Mouse (Mus musculus) midbrain, embryonic 13.5 days (tissue): Measurements from ENCODE around the gene 2300002M23Rik. TPM values are rescaled to one million over a fixed set of nuclear protein-coding genes. Genes with fewer than 3 reads are reported as not detected.
A peak's percentile ranks its signal among the peaks of the same experiment; 100 is the strongest.

Experiments used
- ATAC-seq: fragments of 200-750 bp; cut with Nextera tagmentation; 2 replicates; pipeline ENCODE4 v1.8.0; 2017; ENCODE audit warnings: mild to moderate bottlenecking, moderate TSS enrichment, moderate library complexity
- H3K27ac ChIP-seq: fragments of 300-500 bp; sonication (generic); 2 replicates; pipeline ENCODE4 v1.5.1; 2015; ENCODE audit warnings: inconsistent platforms, mild to moderate bottlenecking, moderate library complexity
- H3K27me3 ChIP-seq: fragments of 300-500 bp; sonication (generic); 2 replicates; pipeline ENCODE4 v1.6.1; 2015; ENCODE audit warnings: mild to moderate bottlenecking, inconsistent platforms
- H3K36me3 ChIP-seq: fragments of 300-500 bp; sonication (generic); 2 replicates; pipeline ENCODE4 v1.6.1; 2015; ENCODE audit warnings: mild to moderate bottlenecking, inconsistent platforms
- H3K4me1 ChIP-seq: fragments of 300-500 bp; sonication (generic); replicated peaks from 2 replicates; pipeline ENCODE4 v1.6.1; 2015; ENCODE audit warnings: inconsistent platforms
- H3K4me2 ChIP-seq: fragments of 300-500 bp; sonication (generic); replicated peaks from 2 replicates; pipeline ENCODE4 v1.6.1; 2015; ENCODE audit warnings: moderate library complexity, mild to moderate bottlenecking, inconsistent platforms
- H3K4me3 ChIP-seq: fragments of 300-500 bp; sonication (generic); replicated peaks from 2 replicates; pipeline ENCODE4 v1.5.1; 2015; ENCODE audit warnings: mild to moderate bottlenecking, inconsistent platforms
- H3K9ac ChIP-seq: fragments of 300-500 bp; sonication (generic); replicated peaks from 2 replicates; pipeline ENCODE4 v1.6.1; 2015; ENCODE audit warnings: mild to moderate bottlenecking, inconsistent platforms
- H3K9me3 ChIP-seq: fragments of 300-500 bp; sonication (generic); 2 replicates; pipeline ENCODE4 v1.6.1; 2016; ENCODE audit warnings: mild to moderate bottlenecking, inconsistent platforms
- WGBS: fragments of 180-500 bp; shearing (Covaris S2); methylation state at CpG from one replicate; pipeline ENCODE4 v1.1.7; 2015; 5-methylcytosine and 5-hydroxymethylcytosine counted together
- polyA plus RNA-seq: library from polyadenylated mRNA; unstranded; fragments of >200 nt; fragmentation: Nextera tagmentation; extraction: Ambion mirVana; gene quantifications from 2 replicates; pipeline ENCODE4 v1.2.1, GENCODE M21; 2015

Gene 2300002M23Rik
- polyA plus RNA-seq, 1 experiment from 2014 or later: not detected

DNA sequence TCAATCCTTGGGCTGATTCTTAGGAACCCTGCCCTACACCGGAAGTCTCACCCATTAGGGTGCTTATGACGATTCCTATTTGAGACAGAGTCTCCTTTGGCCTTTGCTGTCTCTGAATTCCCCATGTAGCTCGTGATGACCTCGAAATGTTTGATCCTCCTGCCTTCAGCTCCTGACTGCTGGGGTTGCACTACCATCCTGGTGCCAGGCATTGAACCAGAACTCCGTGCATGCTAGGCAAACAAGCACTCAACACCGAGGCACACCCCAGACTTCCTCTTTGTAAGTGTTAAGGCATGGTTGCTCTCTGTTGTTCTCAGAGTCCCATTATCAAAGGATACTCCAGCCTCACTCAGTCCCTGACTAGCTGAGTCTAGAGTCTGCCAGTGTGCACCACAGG lies 23.2 kb upstream of the 2300002M23Rik start:
- peak overlapping the region; percentile 29; the same call in 1 of the 2 replicates for H3K9ac ChIP-seq
- H3K36me3 ChIP-seq: no peaks in the 10 kb centered on the region
- peak overlapping the region; percentile 56; the same call in 1 of the 2 replicates for H3K27ac ChIP-seq
- H3K27me3 ChIP-seq: no peaks in the 10 kb centered on the region
- no peak overlapping the region for H3K4me2 ChIP-seq
- peaks cover 19% of the 10 kb centered on the region for H3K4me1 ChIP-seq
- no peaks in the 10 kb centered on the region for H3K9me3 ChIP-seq
- 70% methylated on average over 6 of the region's 6 CpGs for WGBS
- no peak for ATAC-seq
- no peak overlapping the region for H3K4me3 ChIP-seq

DNA sequence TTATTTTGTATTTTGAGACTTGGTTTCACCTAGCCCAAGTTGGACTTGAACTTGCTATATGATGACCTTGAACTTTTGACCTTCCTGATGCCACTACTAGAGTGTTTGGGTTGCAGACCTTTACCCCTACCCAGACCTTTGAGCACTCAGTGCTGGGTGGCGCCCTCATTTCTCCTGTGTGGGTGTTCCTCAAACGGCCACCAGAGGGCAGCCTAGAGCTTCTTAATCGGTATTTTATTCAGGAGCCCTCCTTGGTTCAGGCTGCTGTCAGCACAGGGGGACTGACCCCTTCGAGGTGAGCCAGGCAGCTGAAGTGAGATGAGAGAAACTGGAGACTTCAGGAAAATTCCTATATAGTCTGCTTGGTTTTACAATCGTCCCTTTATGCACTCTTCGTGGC lies 22.6 kb upstream of the 2300002M23Rik start:
- H3K4me1 ChIP-seq: peaks cover 19% of the 10 kb centered on the region
- H3K9me3 ChIP-seq: no peaks in the 10 kb centered on the region
- H3K27ac ChIP-seq: no peak overlapping the region
- H3K4me2 ChIP-seq: no peak overlapping the region
- ATAC-seq: peak; percentile 8; the same call in 1 of the 2 replicates
- no peak overlapping the region for H3K4me3 ChIP-seq
- H3K36me3 ChIP-seq: no peaks in the 10 kb centered on the region
- no peaks in the 10 kb centered on the region for H3K27me3 ChIP-seq
- WGBS: 31% methylated on average over 6 of the region's 6 CpGs
- H3K9ac ChIP-seq: no peak overlapping the region

GRCm38 (mm10) chr17:35547465-35547864 lies 19.8 kb upstream of the 2300002M23Rik start:
- H3K9me3 ChIP-seq: no peaks in the 10 kb centered on the region
- no peak overlapping the region for H3K4me3 ChIP-seq
- H3K9ac ChIP-seq: no peak overlapping the region
- WGBS: 53% methylated on average over 2 of the region's 2 CpGs
- no peaks in the 10 kb centered on the region for H3K27me3 ChIP-seq
- no peaks in the 10 kb centered on the region for H3K36me3 ChIP-seq
- no peak overlapping the region for H3K4me2 ChIP-seq
- peaks cover 19% of the 10 kb centered on the region for H3K4me1 ChIP-seq
- no peak overlapping the region for H3K27ac ChIP-seq
- no peak for ATAC-seq

DNA sequence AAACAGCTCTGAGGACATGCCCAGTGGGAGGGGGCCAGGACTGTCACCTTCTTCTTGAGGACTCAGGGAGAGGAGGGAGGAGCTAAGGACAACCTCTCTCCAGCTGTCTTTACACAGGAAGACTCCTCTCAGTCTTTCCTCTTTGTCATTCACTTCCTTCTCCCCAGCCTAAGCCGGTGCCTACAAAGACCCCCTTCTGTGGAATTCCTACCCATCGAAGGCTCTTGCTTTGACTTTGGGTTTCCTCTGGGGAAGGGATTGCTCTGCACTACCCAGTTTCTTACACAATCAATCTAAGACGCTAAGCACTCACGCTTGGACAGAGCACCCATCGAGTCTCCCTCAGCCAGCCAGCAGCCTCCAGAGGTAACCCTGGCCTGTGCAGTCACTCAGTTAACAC lies 18.6 kb upstream of the 2300002M23Rik start:
- no peak overlapping the region for H3K4me2 ChIP-seq
- H3K9me3 ChIP-seq: no peaks in the 10 kb centered on the region
- no peak overlapping the region for H3K4me3 ChIP-seq
- H3K27ac ChIP-seq: no peak overlapping the region
- no peak for ATAC-seq
- 13% methylated on average over 5 of the region's 5 CpGs for WGBS
- peaks cover 9% of the 10 kb centered on the region for H3K4me1 ChIP-seq
- H3K9ac ChIP-seq: no peak overlapping the region
- H3K27me3 ChIP-seq: no peaks in the 10 kb centered on the region
- no peaks in the 10 kb centered on the region for H3K36me3 ChIP-seq

DNA sequence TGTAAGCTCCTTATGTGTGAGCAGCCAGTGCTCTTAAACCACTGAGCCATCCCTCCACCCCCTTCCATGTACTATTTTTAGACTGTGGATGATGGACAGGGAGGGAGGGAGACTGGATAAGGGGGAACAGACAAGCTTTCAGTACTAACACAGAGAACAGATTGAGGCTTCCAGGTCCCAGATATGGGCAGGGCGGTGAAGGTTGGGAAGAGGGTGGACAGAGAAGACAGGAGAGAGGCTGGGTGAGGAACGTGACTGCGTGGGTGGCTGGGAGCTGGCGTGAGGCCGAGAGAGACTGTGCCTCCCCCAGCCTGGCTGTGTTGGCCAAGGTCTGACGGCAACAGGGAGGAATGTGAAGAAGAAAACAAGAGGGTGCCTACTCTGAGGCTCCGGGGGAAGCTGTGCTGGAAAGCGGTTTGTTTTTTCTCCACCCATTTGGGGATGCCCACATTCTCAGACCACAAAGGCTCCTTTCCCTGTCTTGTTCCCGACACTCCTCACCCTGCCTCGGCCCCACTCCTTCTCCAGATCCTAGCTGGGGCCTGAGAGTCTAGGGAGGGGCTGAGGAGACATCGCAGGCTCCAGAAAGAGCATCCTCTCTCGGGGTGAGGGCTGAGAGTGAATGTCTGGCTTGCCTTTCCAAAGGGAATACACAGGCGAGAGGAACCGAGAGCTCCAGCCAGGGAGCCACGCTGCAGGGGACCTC lies 17.7 kb upstream of the 2300002M23Rik start:
- H3K4me3 ChIP-seq: no peak overlapping the region
- no peak overlapping the region for H3K4me2 ChIP-seq
- no peaks in the 10 kb centered on the region for H3K27me3 ChIP-seq
- H3K27ac ChIP-seq: no peak overlapping the region
- no peaks in the 10 kb centered on the region for H3K36me3 ChIP-seq
- no peak for ATAC-seq
- 0 out of 2 replicates have a peak, but pooled peaks cover 5% of the 10 kb centered on the region for H3K4me1 ChIP-seq
- H3K9me3 ChIP-seq: no peaks in the 10 kb centered on the region
- no peak overlapping the region for H3K9ac ChIP-seq
- 50% methylated on average over 15 of the region's 15 CpGs for WGBS

- H3K4me2 ChIP-seq: no peak overlapping the region
- H3K36me3 ChIP-seq: no peaks in the 10 kb centered on the region
- no peak overlapping the region for H3K27ac ChIP-seq
- H3K27me3 ChIP-seq: no peaks in the 10 kb centered on the region
- no peak for ATAC-seq
- 0 out of 2 replicates have a peak, but pooled peaks cover 5% of the 10 kb centered on the region for H3K4me1 ChIP-seq
- WGBS: 95% methylated on average over 4 of the region's 4 CpGs
- H3K4me3 ChIP-seq: no peak overlapping the region
- no peak overlapping the region for H3K9ac ChIP-seq
- H3K9me3 ChIP-seq: no peaks in the 10 kb centered on the region
Measured at GRCm38 (mm10) chr17:35550143-35550494, 17.1 kb upstream of the 2300002M23Rik start.

DNA sequence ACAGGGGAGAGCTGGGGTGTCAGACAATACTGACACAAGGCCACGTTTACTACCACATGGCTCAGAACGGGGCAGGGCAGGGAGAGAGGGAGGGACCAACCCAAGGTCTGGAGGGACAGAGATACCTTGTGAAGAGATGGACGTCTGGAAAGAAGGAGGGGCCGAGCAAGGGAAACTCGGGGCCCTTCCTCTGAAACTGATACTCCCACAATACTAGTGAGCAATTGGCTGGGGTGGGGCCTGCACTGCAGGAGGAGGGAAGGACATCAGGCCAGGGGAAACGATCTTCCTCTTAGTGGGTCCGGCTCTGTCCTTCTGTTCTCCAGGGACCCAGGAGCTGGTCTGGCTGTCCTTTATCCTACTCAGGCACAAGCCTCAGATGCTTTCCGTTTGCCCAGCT lies 16.4 kb upstream of the 2300002M23Rik start:
- Histone ChIP-seq H3K9me3 (no peaks in the 10 kb centered on the region), H3K27ac (no peak overlapping the region), H3K36me3 (no peaks in the 10 kb centered on the region), H3K27me3 (no peaks in the 10 kb centered on the region), H3K9ac (no peak overlapping the region), H3K4me2 (no peak overlapping the region), H3K4me3 (no peak overlapping the region), H3K4me1 (0 out of 2 replicates have a peak, but pooled peaks cover 5% of the 10 kb centered on the region)
- no peak for ATAC-seq
- 54% methylated on average over 8 of the region's 8 CpGs for WGBS

DNA sequence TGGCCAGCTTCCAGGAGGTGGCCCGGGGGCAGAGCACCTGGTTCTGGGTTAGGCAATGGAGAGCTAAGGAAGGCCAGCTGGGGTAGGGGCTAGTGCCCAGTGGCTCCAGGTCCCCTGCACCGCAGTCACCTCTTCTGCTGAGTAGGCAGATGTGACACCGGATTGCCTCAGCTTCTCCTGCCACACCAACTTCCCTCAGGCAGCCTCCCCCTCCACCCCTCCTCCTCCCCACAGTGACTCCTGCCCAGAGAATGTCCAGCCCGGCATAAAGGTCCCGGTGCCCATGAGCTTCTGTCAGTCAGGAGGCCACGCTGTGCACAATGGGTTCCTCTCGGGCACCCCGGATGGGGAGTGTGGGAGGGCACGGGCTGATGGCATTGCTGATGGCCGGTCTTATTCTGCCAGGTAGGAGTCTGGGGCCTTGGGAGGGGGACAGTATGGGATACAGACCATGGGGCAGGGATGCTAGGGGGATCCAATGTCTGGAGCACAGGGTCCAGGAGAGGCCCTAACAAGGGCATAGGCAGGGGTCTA lies 15.3 kb upstream of the 2300002M23Rik start, which contains the start of gene Cdsn:
Gene Cdsn (plus strand): TSS at position 248 of the 534 bp plus-strand sequence.
- Histone ChIP-seq H3K27me3 (no peaks in the 10 kb centered on the region), H3K4me3 (no peak within 1 kb of the TSS), H3K9me3 (no peaks in the 10 kb centered on the region), H3K4me2 (no peak within 1 kb of the TSS), H3K36me3 (no peaks in the 10 kb centered on the region), H3K9ac (no peak within 1 kb of the TSS), H3K4me1 (no peaks in the 10 kb centered on the region), H3K27ac (no peak within 1 kb of the TSS)
- 77% methylated on average over 10 of the region's 10 CpGs for WGBS
- ATAC-seq: no peak

GRCm38 (mm10) chr17:35554321-35554720 lies 12.9 kb upstream of the 2300002M23Rik start:
- Histone ChIP-seq H3K9ac (no peak overlapping the region), H3K27me3 (no peaks in the 10 kb centered on the region), H3K4me2 (no peak overlapping the region), H3K36me3 (no peaks in the 10 kb centered on the region), H3K9me3 (no peaks in the 10 kb centered on the region), H3K4me3 (no peak overlapping the region), H3K27ac (no peak overlapping the region), H3K4me1 (no peaks in the 10 kb centered on the region)
- WGBS: 83% methylated on average over 5 of the region's 5 CpGs
- no peak for ATAC-seq

- WGBS: 95% methylated on average over 18 of the region's 18 CpGs
- Histone ChIP-seq H3K9ac (no peak overlapping the region), H3K27ac (no peak overlapping the region), H3K4me2 (no peak overlapping the region), H3K9me3 (no peaks in the 10 kb centered on the region), H3K4me3 (no peak overlapping the region), H3K36me3 (no peaks in the 10 kb centered on the region), H3K27me3 (no peaks in the 10 kb centered on the region), H3K4me1 (no peaks in the 10 kb centered on the region)
- ATAC-seq: no peak
Measured at GRCm38 (mm10) chr17:35554761-35555397, 12.4 kb upstream of the 2300002M23Rik start.

DNA sequence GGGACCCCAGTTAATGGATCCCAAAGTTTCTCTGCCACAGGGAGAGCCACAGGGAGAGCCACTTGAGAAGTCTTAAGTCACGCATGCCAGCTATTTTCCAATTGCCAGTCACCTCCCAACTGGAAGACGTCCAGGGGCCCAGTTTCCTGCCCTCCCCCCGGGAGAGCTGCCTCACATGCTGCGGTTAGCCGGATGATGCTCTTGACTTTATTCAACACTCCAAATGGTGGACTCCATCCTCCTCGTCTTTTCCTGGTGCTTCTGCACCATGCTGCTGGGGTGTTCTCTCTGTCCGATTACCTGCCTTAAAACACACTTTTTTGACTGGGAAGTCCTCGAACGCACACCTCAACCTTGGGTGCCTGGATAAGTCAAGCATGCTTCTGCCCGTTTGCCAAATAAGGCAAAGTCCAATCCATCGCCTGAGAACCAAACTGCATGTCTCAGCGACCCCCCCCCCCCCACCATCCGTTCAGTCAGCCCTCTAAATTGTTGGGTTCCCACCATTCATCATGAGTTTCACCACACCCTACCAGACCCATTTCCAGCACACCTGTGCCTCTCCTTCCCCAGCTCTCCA lies 11.0 kb upstream of the 2300002M23Rik start:
- ATAC-seq: no peak
- no peaks in the 10 kb centered on the region for H3K9me3 ChIP-seq
- no peak overlapping the region for H3K4me3 ChIP-seq
- 88% methylated on average over 13 of the region's 13 CpGs for WGBS
- H3K4me1 ChIP-seq: no peaks in the 10 kb centered on the region
- H3K4me2 ChIP-seq: no peak overlapping the region
- H3K36me3 ChIP-seq: no peaks in the 10 kb centered on the region
- H3K27me3 ChIP-seq: no peaks in the 10 kb centered on the region
- no peak overlapping the region for H3K9ac ChIP-seq
- no peak overlapping the region for H3K27ac ChIP-seq

GRCm38 (mm10) chr17:35556812-35557211 lies 10.4 kb upstream of the 2300002M23Rik start:
- no peaks in the 10 kb centered on the region for H3K9me3 ChIP-seq
- ATAC-seq: no peak
- no peak overlapping the region for H3K9ac ChIP-seq

More at GRCm38 (mm10) chr17:35556812-35557211, 10.4 kb upstream of the 2300002M23Rik start:
- no peaks in the 10 kb centered on the region for H3K36me3 ChIP-seq
- no peak overlapping the region for H3K4me2 ChIP-seq
- no peaks in the 10 kb centered on the region for H3K27me3 ChIP-seq
- 29% methylated on average over 5 of the region's 5 CpGs for WGBS
- H3K4me3 ChIP-seq: no peak overlapping the region
- H3K4me1 ChIP-seq: no peaks in the 10 kb centered on the region
- no peak overlapping the region for H3K27ac ChIP-seq
